Mouse (Mus musculus) midbrain, embryonic 11.5 days (tissue): ENCODE measurements around the gene Lin37. TPM values are rescaled to one million over a fixed set of nuclear protein-coding genes. Genes with fewer than 3 reads are reported as not detected.
A peak's percentile ranks its signal among the peaks of the same experiment; 100 is the strongest.

Experiments
- ATAC-seq: fragments of 200-750 bp; cut with Nextera tagmentation; 2 replicates; pipeline ENCODE4 v1.8.0; 2017; ENCODE audit warnings: moderate TSS enrichment, moderate library complexity; ENCODE audit not compliant: low FRiP score
- DNase-seq: peaks from one replicate; pipeline ENCODE4 v3.0.0; 2015; ENCODE audit warnings: low spot score; ENCODE audit errors: missing footprints
- H3K27ac ChIP-seq: fragments of 300-500 bp; sonication (generic); 2 replicates; pipeline ENCODE4 v1.5.1; 2014; ENCODE audit warnings: low read depth, low read length
- H3K27me3 ChIP-seq: fragments of 300-500 bp; sonication (generic); 2 replicates; pipeline ENCODE4 v1.6.1; 2014; ENCODE audit warnings: mild to moderate bottlenecking, low read length, moderate library complexity, mixed read lengths; ENCODE audit not compliant: control insufficient read depth, insufficient read depth
- H3K36me3 ChIP-seq: fragments of 300-500 bp; sonication (generic); 2 replicates; pipeline ENCODE4 v1.6.1; 2014; ENCODE audit warnings: mild to moderate bottlenecking, low read length, moderate library complexity, mixed read lengths; ENCODE audit not compliant: control insufficient read depth, insufficient read depth
- H3K4me1 ChIP-seq: fragments of 300-500 bp; sonication (generic); 2 replicates; pipeline ENCODE4 v1.6.1; 2014; ENCODE audit warnings: low read length; ENCODE audit not compliant: control insufficient read depth, insufficient read depth
- H3K4me2 ChIP-seq: fragments of 300-500 bp; sonication (generic); 2 replicates; pipeline ENCODE4 v1.6.1; 2014; ENCODE audit warnings: mild to moderate bottlenecking, moderate library complexity
- H3K4me3 ChIP-seq: fragments of 300-500 bp; sonication (generic); 2 replicates; pipeline ENCODE4 v1.5.1; 2014; ENCODE audit warnings: low read depth, low read length
- H3K9ac ChIP-seq: fragments of 300-500 bp; sonication (generic); 2 replicates; pipeline ENCODE4 v1.6.1; 2014; ENCODE audit warnings: low read length
- H3K9me3 ChIP-seq: fragments of 300-500 bp; sonication (generic); 2 replicates; pipeline ENCODE4 v1.6.1; 2016; ENCODE audit warnings: low read length; ENCODE audit not compliant: control insufficient read depth
- WGBS: fragments of 180-500 bp; shearing (Covaris S2); extraction: QIAGEN DNeasy Blood & Tissue Kit; methylation state at CpG from one replicate; pipeline ENCODE4 v1.1.7; 2014; 5-methylcytosine and 5-hydroxymethylcytosine counted together
- polyA plus RNA-seq: library from polyadenylated mRNA; unstranded; fragments of >200 nt; fragmentation: Nextera tagmentation; extraction: Ambion mirVana; gene quantifications from 2 replicates; pipeline ENCODE4 v1.2.1, GENCODE M21; 2014

Gene Lin37
- polyA plus RNA-seq, 1 experiment from 2014 or later, result 48.7 TPM

GRCm38 (mm10) chr7:30557901-30558514 is 1.6 kb downstream of the Lin37 start:
- H3K9me3 ChIP-seq, result no peaks in the 10 kb centered on the region
- no peak overlapping the region for H3K4me3 ChIP-seq
- no peak overlapping the region for H3K9ac ChIP-seq
- H3K27me3 ChIP-seq, result no peaks in the 10 kb centered on the region
- H3K4me1 ChIP-seq, result peaks cover 19% of the 10 kb centered on the region
- DNase-seq (no peak), ATAC-seq (no peak)
- 87% methylated on average over 13 of the region's 13 CpGs for WGBS
- H3K4me2 ChIP-seq, result no peak overlapping the region; the same call in 1 of the 2 replicates
- H3K36me3 ChIP-seq, result peaks cover 14% of the 10 kb centered on the region; the same call in 1 of the 2 replicates
- H3K27ac ChIP-seq, result no peak overlapping the region

GRCm38 (mm10) chr7:30556894-30557536 is 2.6 kb downstream of the Lin37 start:
- Histone ChIP-seq H3K9me3 (no peaks in the 10 kb centered on the region), H3K4me1 (peaks cover 23% of the 10 kb centered on the region), H3K4me2 (no peak overlapping the region), H3K4me3 (no peak overlapping the region), H3K36me3 (peaks cover 14% of the 10 kb centered on the region; the same call in 1 of the 2 replicates), H3K9ac (no peak overlapping the region), H3K27ac (no peak overlapping the region), H3K27me3 (no peaks in the 10 kb centered on the region)
- 94% methylated on average over 18 of the region's 18 CpGs for WGBS
- ATAC-seq (no peak), DNase-seq (no peak)

GRCm38 (mm10) chr7:30553810-30554584 is 5.6 kb downstream of the Lin37 start:
- Histone ChIP-seq H3K27me3 (no peaks in the 10 kb centered on the region), H3K4me1 (peaks cover 17% of the 10 kb centered on the region), H3K27ac (no peak overlapping the region), H3K9ac (peak overlapping the region; percentile 72; the same call in 1 of the 2 replicates), H3K4me3 (no peak overlapping the region; the same call in 1 of the 2 replicates), H3K36me3 (peaks cover 14% of the 10 kb centered on the region; the same call in 1 of the 2 replicates), H3K9me3 (no peaks in the 10 kb centered on the region), H3K4me2 (peak overlapping the region; percentile 93; the same call in 1 of the 2 replicates)
- ATAC-seq (no peak), DNase-seq (no peak)
- 89% methylated on average over 22 of the region's 22 CpGs for WGBS

GRCm38 (mm10) chr7:30553021-30553589 is 6.5 kb downstream of the Lin37 start:
- H3K4me3 ChIP-seq, result peak overlapping the region; percentile 49
- H3K4me1 ChIP-seq, result peaks cover 12% of the 10 kb centered on the region
- H3K27me3 ChIP-seq, result no peaks in the 10 kb centered on the region
- DNase-seq, result no peak
- ATAC-seq, result no peak
- WGBS, result 10% methylated on average over 23 of the region's 23 CpGs
- peaks cover 14% of the 10 kb centered on the region; the same call in 1 of the 2 replicates for H3K36me3 ChIP-seq
- no peaks in the 10 kb centered on the region for H3K9me3 ChIP-seq
- peak overlapping the region; percentile 72 for H3K9ac ChIP-seq
- no peak overlapping the region for H3K27ac ChIP-seq
- peak overlapping the region; percentile 93 for H3K4me2 ChIP-seq

- peaks cover 12% of the 10 kb centered on the region for H3K4me1 ChIP-seq
- ATAC-seq, result peak; percentile 94
- peak; percentile 99 for DNase-seq
- peak within 1 kb of the TSS; percentile 93 for H3K4me2 ChIP-seq
- H3K9me3 ChIP-seq, result no peaks in the 10 kb centered on the region
- no peaks in the 10 kb centered on the region for H3K27me3 ChIP-seq
- H3K4me3 ChIP-seq, result peak within 1 kb of the TSS; percentile 49
- peak within 1 kb of the TSS; percentile 72 for H3K9ac ChIP-seq
- H3K27ac ChIP-seq, result peak within 1 kb of the TSS; percentile 70
- WGBS, result 1% methylated on average over 44 of the region's 44 CpGs
- peaks cover 14% of the 10 kb centered on the region; the same call in 1 of the 2 replicates for H3K36me3 ChIP-seq
Measured at GRCm38 (mm10) chr7:30552102-30553020, 7.3 kb downstream of the Lin37 start, which contains the start of the genes Hspb6 and Proser3. TSS of gene Hspb6 (plus strand) at chr7:30552178. TSS of gene Proser3 (minus strand) at chr7:30552299.

GRCm38 (mm10) chr7:30551445-30552101 is 8.1 kb downstream of the Lin37 start:
- Histone ChIP-seq H3K4me3 (peak overlapping the region; percentile 49), H3K4me2 (peak overlapping the region; percentile 93), H3K27ac (peak overlapping the region; percentile 70), H3K27me3 (no peaks in the 10 kb centered on the region), H3K9ac (peak overlapping the region; percentile 71), H3K9me3 (no peaks in the 10 kb centered on the region), H3K4me1 (peaks cover 12% of the 10 kb centered on the region), H3K36me3 (peaks cover 8% of the 10 kb centered on the region; the same call in 1 of the 2 replicates)
- WGBS, result 2% methylated on average over 10 of the region's 10 CpGs
- ATAC-seq (peak; percentile 71), DNase-seq (no peak)

- no peaks in the 10 kb centered on the region for H3K9me3 ChIP-seq
- 100% methylated on average over 1 of the region's 1 CpGs for WGBS
- H3K4me1 ChIP-seq, result peaks cover 12% of the 10 kb centered on the region
- H3K36me3 ChIP-seq, result peaks cover 5% of the 10 kb centered on the region; the same call in 1 of the 2 replicates
- no peak overlapping the region for H3K27ac ChIP-seq
- H3K4me2 ChIP-seq, result no peak overlapping the region
- no peaks in the 10 kb centered on the region for H3K27me3 ChIP-seq
- H3K9ac ChIP-seq, result no peak overlapping the region
- H3K4me3 ChIP-seq, result no peak overlapping the region
- ATAC-seq, result no peak
- DNase-seq, result no peak
Measured at GRCm38 (mm10) chr7:30550603-30551002, 9.0 kb downstream of the Lin37 start.
